Mouse (Mus musculus): ENCODE results near the gene March9. TPM values are rescaled to one million over a fixed set of nuclear protein-coding genes. Genes with fewer than 3 reads are reported as not detected.

The March9 gene
- total and polyA plus RNA-seq, 3 experiments = 2.1 to 5.2 TPM; not detected in 1

- Histone ChIP-seq H3K9ac (ENCODE audit: control insufficient read depth, low read depth, low read length, poor library complexity, severe bottlenecking) (peak overlapping the region; percentile 93), H3K9me3 (replicated peaks; ENCODE audit: insufficient read depth, low read length) (no peaks in the 10 kb centered on the region), H3K4me3 (ENCODE audit: control insufficient read depth in 1 of 2, insufficient read depth in 1 of 2, low read depth in 2 of 2, low read length in 2 of 2) (peak overlapping the region; percentile 68 to 78), H3K27me3 (ENCODE audit: control insufficient read depth in 1 of 2, insufficient read depth in 2 of 2, low read length in 2 of 2) (no peaks in the 10 kb centered on the region), H3K27ac (ENCODE audit: control insufficient read depth, low read depth, low read length) (peak overlapping the region; percentile 74), H3K79me2 (ENCODE audit: control insufficient read depth, insufficient read depth, low read length, poor library complexity) (peaks cover 25% of the 10 kb centered on the region), H3K36me3 (ENCODE audit: control insufficient read depth in 1 of 2, insufficient read depth in 2 of 2, low read length in 2 of 2) (peaks cover 14 to 39% of the 10 kb centered on the region in 2 experiments), H3K4me1 (ENCODE audit: control insufficient read depth in 1 of 2, insufficient read depth in 2 of 2, low read length in 2 of 2) (peaks cover 6 to 18% of the 10 kb centered on the region in 2 experiments)
- no peak for TF ChIP-seq NRF1 (IDR thresholded peaks at IDR 0.05; ENCODE audit: insufficient read depth, low read depth, low read length, poor library complexity, severe bottlenecking)
- 0 out of 2 replicates have a peak, but pooled peaks have one; percentile 20 for TF ChIP-seq UBTF (IDR thresholded peaks at IDR 0.05; ENCODE audit: borderline replicate concordance, insufficient read depth, low read depth, low read length)
- peak; percentile 50; the same call in 1 of the 2 replicates for TF ChIP-seq MYC (IDR thresholded peaks at IDR 0.05; ENCODE audit: low read depth, low read length)
- TF ChIP-seq ZMIZ1 (IDR thresholded peaks at IDR 0.05; ENCODE audit: low read depth, low read length) = peak; percentile 30; the same call in 1 of the 2 replicates
- no peak for TF ChIP-seq HCFC1 (IDR thresholded peaks at IDR 0.05; ENCODE audit: low read depth, low read length)
- 0 out of 2 replicates have a peak, but pooled peaks have one; percentile 45 for TF ChIP-seq MAX (IDR thresholded peaks at IDR 0.05; ENCODE audit: low read length)
- peak; percentile 56 for DNase-seq (ENCODE audit: low read depth, low spot score)
These were observed 4.2 kb upstream of the March9 start for GRCm38 (mm10) chr10:127063913-127064870.

GRCm38 (mm10) chr10:127063239-127063872 lies 3.4 kb upstream of the March9 start, which contains the start of gene Cdk4:
Gene Cdk4, plus strand, starts transcription at chr10:127063534.
- peaks cover 14 to 34% of the 10 kb centered on the region in 2 experiments for H3K36me3 ChIP-seq (ENCODE audit: control insufficient read depth in 1 of 2, insufficient read depth in 2 of 2, low read length in 2 of 2)
- H3K9ac ChIP-seq (ENCODE audit: control insufficient read depth, low read depth, low read length, poor library complexity, severe bottlenecking) = peak within 1 kb of the TSS; percentile 93
- peaks cover 22% of the 10 kb centered on the region for H3K79me2 ChIP-seq (ENCODE audit: control insufficient read depth, insufficient read depth, low read length, poor library complexity)
- H3K27me3 ChIP-seq (ENCODE audit: control insufficient read depth in 1 of 2, insufficient read depth in 2 of 2, low read length in 2 of 2) = no peaks in the 10 kb centered on the region
- no peaks in the 10 kb centered on the region for H3K9me3 ChIP-seq (replicated peaks; ENCODE audit: insufficient read depth, low read length)
- H3K4me1 ChIP-seq (ENCODE audit: control insufficient read depth in 1 of 2, insufficient read depth in 2 of 2, low read length in 2 of 2) = peaks cover 3 to 21% of the 10 kb centered on the region in 2 experiments
- peak; percentile 99 for DNase-seq (ENCODE audit: low read depth, low spot score)
- peak within 1 kb of the TSS; percentile 74 for H3K27ac ChIP-seq (ENCODE audit: control insufficient read depth, low read depth, low read length)
- peak within 1 kb of the TSS; percentile 68 to 78 for H3K4me3 ChIP-seq (ENCODE audit: control insufficient read depth in 1 of 2, insufficient read depth in 1 of 2, low read depth in 2 of 2, low read length in 2 of 2)
- TF ChIP-seq BHLHE40 (IDR thresholded peaks at IDR 0.05; ENCODE audit: borderline replicate concordance, low read depth, low read length) (peak; percentile 98), NRF1 (IDR thresholded peaks at IDR 0.05; ENCODE audit: insufficient read depth, low read depth, low read length, poor library complexity, severe bottlenecking) (peak; percentile 77), TBP (IDR thresholded peaks at IDR 0.05; ENCODE audit: low read depth, low read length) (no peak), EP300 (IDR thresholded peaks at IDR 0.05; ENCODE audit: low read depth in 1 of 2, low read length in 2 of 2) (no peak), SMC3 (IDR thresholded peaks at IDR 0.05; ENCODE audit: low read depth, low read length) (no peak), USF1 (IDR thresholded peaks at IDR 0.05; ENCODE audit: low read depth, low read length) (peak; percentile 99), GABPA (IDR thresholded peaks at IDR 0.05; ENCODE audit: low read depth, low read length) (no peak), E2F4 (IDR thresholded peaks at IDR 0.05; ENCODE audit: borderline replicate concordance, low read depth, low read length) (no peak; the same call in 1 of the 2 replicates), POLR2AphosphoS2 (IDR thresholded peaks at IDR 0.05; ENCODE audit: low read length) (peak; percentile 60; the same call in 1 of the 2 replicates), UBTF (IDR thresholded peaks at IDR 0.05; ENCODE audit: borderline replicate concordance, insufficient read depth, low read depth, low read length) (no peak), USF2 (IDR thresholded peaks at IDR 0.05; ENCODE audit: borderline replicate concordance in 1 of 2, insufficient read depth in 1 of 2, low read depth in 1 of 2, low read length in 2 of 2) (peak; percentile 99 to 100), CHD1 (IDR thresholded peaks at IDR 0.05; ENCODE audit: low read depth, low read length) (no peak), MAX (IDR thresholded peaks at IDR 0.05; ENCODE audit: low read length) (peak; percentile 100), GATA1 (IDR thresholded peaks at IDR 0.05; ENCODE audit: low read depth, low read length) (no peak), NELFE (IDR thresholded peaks at IDR 0.05; ENCODE audit: low read depth, low read length) (peak; percentile 79), ELF1 (IDR thresholded peaks at IDR 0.05; ENCODE audit: low read depth, low read length) (peak; percentile 59), HCFC1 (IDR thresholded peaks at IDR 0.05; ENCODE audit: low read depth, low read length) (peak; percentile 82), TAL1 (IDR thresholded peaks at IDR 0.05; ENCODE audit: low read length) (no peak), ETS1 (IDR thresholded peaks at IDR 0.05; ENCODE audit: low read depth, low read length) (peak; percentile 64), MEF2A (IDR thresholded peaks at IDR 0.05; ENCODE audit: extremely low read depth, insufficient replicate concordance, low read depth, low read length, poor library complexity, severe bottlenecking) (no peak), POLR2AphosphoS5 (IDR thresholded peaks at IDR 0.05; ENCODE audit: borderline replicate concordance, low read depth, low read length) (peak; percentile 18; the same call in 1 of the 2 replicates), TCF12 (IDR thresholded peaks at IDR 0.05; ENCODE audit: low read depth, low read length) (peak; percentile 64; the same call in 1 of the 2 replicates), MAFK (IDR thresholded peaks at IDR 0.05; ENCODE audit: borderline replicate concordance, low read depth, low read length) (no peak)
